Comparison of ENCODE assay signal across 16 mouse cellular contexts in genomic region chr7:137034986-137035385, GRCm38 (mm10).
"Had no signal": no experiment of that assay in that cellular context is flagged by ENCODE, and none has a peak within 500 bp of the region (broad histone marks: within the 10 kb centered on the region; RNA-seq: fewer than 3 reads in every experiment).

No protein-coding gene starts in this region.

- H3K27ac ChIP-seq: neural tube, embryonic 13.5 days; neural tube, embryonic 15.5 days; stomach, embryonic 15.5 days; stomach, postnatal 0 days had no signal

- H3K9me3 ChIP-seq: neural tube, embryonic 15.5 days; stomach, embryonic 15.5 days had no signal

- DNase-seq: retina, postnatal 1 day; right cerebral cortex, adult 18-20 months; right cerebral cortex, postnatal 14 days; right cerebral cortex, postnatal 25 days; right cerebral cortex, postnatal 4 days; spleen, adult 18-20 months; thymus, adult 18-20 months; thymus, adult 2 months; thymus, postnatal 14 days; thymus, postnatal 25 days; thymus, postnatal 36 days; thymus, postnatal 4 days had no signal

- H3K27me3 ChIP-seq: neural tube, embryonic 13.5 days; neural tube, embryonic 15.5 days; stomach, embryonic 15.5 days had no signal

- H3K36me3 ChIP-seq: neural tube, embryonic 13.5 days; neural tube, embryonic 15.5 days; stomach, embryonic 15.5 days had no signal

- H3K4me3 ChIP-seq: neural tube, embryonic 13.5 days; neural tube, embryonic 15.5 days; stomach, embryonic 15.5 days had no signal
